Mouse (Mus musculus) gastrocnemius, adult 2 months (tissue): ENCODE measurements around the gene Edn3. TPM values are rescaled to one million over a fixed set of nuclear protein-coding genes. Genes with fewer than 3 reads are reported as not detected.
A peak's percentile ranks its signal among the peaks of the same experiment; 100 is the strongest.

Experiments
- DNase-seq: peaks from one replicate; pipeline ENCODE4 v3.0.0; 2022
- H3K27ac ChIP-seq: fragments of 200-600 bp; 2 replicates; pipeline ENCODE4 v1.8.1; 2022; ENCODE audit warnings: mild to moderate bottlenecking
- H3K4me3 ChIP-seq: fragments of 200-600 bp; 2 replicates; pipeline ENCODE4 v1.8.1; 2022; ENCODE audit warnings: mild to moderate bottlenecking, moderate library complexity
- CTCF ChIP-seq: fragments of 200-600 bp; IDR thresholded peaks from 2 replicates; pipeline ENCODE4 v1.8.1; 2022; ENCODE audit warnings: antibody characterized with exemption, mild to moderate bottlenecking, moderate library complexity
- intact Hi-C: fragments of 180-260 bp; cut with DNase I; formaldehyde crosslinking; loops from one replicate; pipeline ENCODE4 v1.15.1; 2025
- long read RNA-seq, 2 experiments: library from polyadenylated mRNA; stranded (forward); transcript quantifications; one replicate each; pipeline ENCODE4 v2.0.0; 2021
- total RNA-seq, 2 experiments: library from RNA; stranded (reverse); gene quantifications; 2 replicates each; pipeline ENCODE4 v1.2.3; 2021

Edn3 gene
- total RNA-seq: under 1 TPM; 0.23 to 0.42 TPM
- long read RNA-seq, experiment 1, partial matches to known transcripts: 0 of 1 reads
- long read RNA-seq, experiment 1, other reads (novel, unspliced or antisense): 0 of 1 reads
- long read RNA-seq, experiment 2: 0 reads

- intact Hi-C loops: no loop called here
- H3K4me3 ChIP-seq: peak within 1 kb of the TSS; percentile 67
- DNase-seq: peak; percentile 22
- TF ChIP-seq CTCF: no peak
- H3K27ac ChIP-seq: no peak within 1 kb of the TSS
Measured at GRCm38 (mm10) chr2:174760479-174761121, at the start of gene Edn3. Gene Edn3 (plus strand): TSS chr2:174760619.

GRCm38 (mm10) chr2:174712043-174712442 lies 48.4 kb upstream of the Edn3 start:
- Histone ChIP-seq H3K27ac (no peak overlapping the region), H3K4me3 (no peak overlapping the region)
- no peak for TF ChIP-seq CTCF
- intact Hi-C loops: no loop called here
- no peak for DNase-seq

- intact Hi-C loops: no loop called here
- TF ChIP-seq CTCF: no peak
- H3K4me3 ChIP-seq: no peak overlapping the region
- DNase-seq: no peak
- no peak overlapping the region for H3K27ac ChIP-seq
Measured at GRCm38 (mm10) chr2:174715938-174716337, 44.5 kb upstream of the Edn3 start.

DNA sequence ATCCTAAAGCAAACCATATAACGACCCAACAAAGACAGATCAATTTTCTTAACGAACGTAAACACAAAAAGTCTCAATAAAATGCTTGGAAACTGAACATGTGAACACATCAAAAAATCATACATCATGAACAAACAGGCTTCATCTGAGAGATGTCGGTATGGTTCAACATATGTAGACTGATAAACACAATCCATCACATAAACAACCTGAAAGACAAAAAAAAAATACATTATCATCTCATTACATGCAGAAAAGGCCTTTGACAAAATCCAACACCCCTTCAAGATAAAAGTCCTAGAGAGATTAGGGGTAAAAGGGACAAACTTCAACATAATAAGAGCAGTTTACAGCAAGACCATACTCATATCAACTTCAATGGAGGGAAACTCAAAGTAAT lies 42.6 kb upstream of the Edn3 start:
- intact Hi-C loops: no loop called here
- TF ChIP-seq CTCF: no peak
- DNase-seq: no peak
- no peak overlapping the region for H3K27ac ChIP-seq
- H3K4me3 ChIP-seq: no peak overlapping the region

DNA sequence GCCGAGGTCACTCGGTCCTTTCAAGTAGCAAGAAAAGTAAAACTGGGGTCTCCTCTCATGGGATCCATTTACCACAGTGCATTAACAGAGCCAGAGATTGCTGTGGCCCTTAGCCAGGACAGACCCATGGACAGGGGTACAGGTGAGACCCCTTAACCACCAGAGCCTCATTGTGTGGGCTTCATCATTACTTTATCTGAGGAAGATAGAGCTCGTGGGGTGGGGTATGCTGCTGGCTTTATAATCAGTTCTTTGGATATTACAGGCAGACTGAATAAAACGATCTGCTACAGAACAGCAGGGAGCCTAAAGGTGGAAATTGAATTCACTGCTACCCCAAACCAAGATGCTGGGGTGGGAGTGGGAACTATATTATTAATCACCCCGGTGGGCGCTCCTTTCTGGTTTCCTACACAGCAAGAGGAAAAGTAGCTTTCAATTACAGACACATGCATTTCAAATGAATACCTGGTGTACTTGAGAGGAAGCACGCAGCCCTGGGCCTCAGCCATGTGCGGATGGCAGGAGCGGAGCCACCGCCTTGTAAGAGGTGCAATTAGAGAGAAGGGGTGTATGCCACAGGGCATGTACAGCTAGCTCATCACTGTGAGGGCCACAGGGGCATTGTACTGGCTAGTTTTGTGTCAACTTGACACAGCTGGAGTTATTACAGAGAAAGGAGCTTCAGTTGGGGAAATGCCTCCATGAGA lies 33.1 kb upstream of the Edn3 start:
- intact Hi-C loops: no loop called here
- TF ChIP-seq CTCF: no peak
- no peak for DNase-seq
- H3K27ac ChIP-seq: no peak overlapping the region
- no peak overlapping the region for H3K4me3 ChIP-seq

- Histone ChIP-seq H3K4me3 (no peak overlapping the region), H3K27ac (no peak overlapping the region)
- no peak for TF ChIP-seq CTCF
- intact Hi-C loops: no loop called here
- DNase-seq: no peak
Measured at GRCm38 (mm10) chr2:174731939-174732338, 28.5 kb upstream of the Edn3 start.

- intact Hi-C loops: no loop called here
- no peak for TF ChIP-seq CTCF
- no peak for DNase-seq
- no peak overlapping the region for H3K27ac ChIP-seq
- no peak overlapping the region for H3K4me3 ChIP-seq
Measured at GRCm38 (mm10) chr2:174735270-174735669, 25.1 kb upstream of the Edn3 start.

DNA sequence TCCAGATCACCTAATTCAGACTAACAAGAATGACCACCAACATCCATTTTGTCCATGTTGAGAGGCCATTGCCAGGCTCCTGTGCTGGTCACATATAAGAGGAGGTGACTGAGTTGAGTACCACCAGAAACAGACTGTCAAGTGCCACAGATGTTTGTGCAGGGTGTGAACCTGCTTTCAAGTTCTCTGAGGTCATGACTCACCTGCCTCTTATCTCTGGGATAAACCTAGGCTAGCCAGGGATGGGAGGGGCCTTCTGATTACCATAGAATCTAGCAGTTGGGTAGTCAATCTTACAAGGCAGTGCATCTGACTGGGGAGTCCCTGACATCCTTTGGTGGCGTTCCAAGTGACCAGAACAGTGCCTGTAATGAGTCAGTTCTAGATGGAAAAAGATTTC lies 13.2 kb upstream of the Edn3 start:
- H3K4me3 ChIP-seq: no peak overlapping the region
- DNase-seq: no peak
- intact Hi-C loops: no loop called here
- TF ChIP-seq CTCF: no peak
- H3K27ac ChIP-seq: no peak overlapping the region

DNA sequence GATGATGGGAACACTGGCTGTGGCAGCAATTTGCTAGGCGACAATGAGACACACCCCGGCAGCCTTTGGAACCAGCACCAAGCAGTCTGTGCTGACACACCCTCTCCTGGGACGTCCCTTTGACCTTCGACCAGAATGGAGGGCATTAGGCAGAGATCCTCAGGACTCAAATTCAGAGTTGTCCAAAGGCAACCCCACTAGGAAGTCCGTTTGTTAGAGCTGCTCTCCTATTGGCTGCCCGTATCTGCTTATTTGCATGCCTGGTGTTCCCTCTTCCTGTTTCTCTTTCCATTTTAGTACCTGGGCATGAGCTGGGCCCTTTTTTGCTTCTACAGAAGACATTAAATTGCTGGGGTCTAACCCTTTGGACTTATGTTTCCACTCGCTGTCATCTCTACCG lies 12.0 kb upstream of the Edn3 start:
- intact Hi-C loops: no loop called here
- no peak for TF ChIP-seq CTCF
- DNase-seq: no peak

DNA sequence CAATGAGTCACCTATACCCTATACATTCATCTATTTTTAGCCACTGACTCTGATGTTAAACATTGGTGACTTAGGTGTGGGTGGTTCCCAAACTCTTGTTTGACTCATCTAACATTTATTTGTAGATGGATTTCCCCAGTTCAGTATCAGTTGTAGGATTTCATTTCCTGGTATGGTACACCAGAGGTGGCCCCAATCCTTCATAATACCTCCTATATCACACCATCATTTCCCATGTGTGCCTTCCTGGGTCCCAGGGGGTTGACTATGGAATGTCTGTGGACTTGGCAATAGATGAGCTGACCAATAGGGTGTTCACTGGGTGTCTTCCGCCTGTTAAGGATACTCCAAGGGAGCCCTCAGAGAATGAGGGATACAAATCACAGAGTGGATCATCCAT lies 7.2 kb upstream of the Edn3 start:
- Histone ChIP-seq H3K27ac (no peak overlapping the region), H3K4me3 (no peak overlapping the region)
- TF ChIP-seq CTCF: no peak
- DNase-seq: no peak
- intact Hi-C loops: no loop called here

More for the DNA sequence above, 12.0 kb upstream of the Edn3 start:
- no peak overlapping the region for H3K27ac ChIP-seq
- no peak overlapping the region for H3K4me3 ChIP-seq

DNA sequence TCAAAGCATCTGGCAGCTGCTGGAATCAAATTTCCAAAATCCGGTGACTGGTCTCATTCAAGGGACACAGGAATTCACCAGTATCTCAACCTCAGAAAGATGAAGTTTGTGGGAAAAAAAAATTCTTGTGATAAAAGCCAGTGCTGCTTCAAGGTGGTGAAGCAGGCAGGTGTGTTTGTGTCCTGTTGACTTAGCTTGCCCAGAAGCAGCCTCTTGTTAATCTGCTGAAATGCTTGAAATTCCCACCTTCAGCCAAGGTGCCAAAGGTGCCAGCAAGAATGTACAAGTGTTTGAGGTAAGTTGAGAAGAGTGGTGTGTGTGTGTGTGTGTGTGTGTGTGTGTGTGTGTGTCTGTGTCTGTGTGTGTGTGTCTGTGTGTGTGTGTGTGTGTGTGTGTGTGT lies 6.2 kb upstream of the Edn3 start:
- H3K27ac ChIP-seq: no peak overlapping the region
- no peak for TF ChIP-seq CTCF
- H3K4me3 ChIP-seq: no peak overlapping the region
- DNase-seq: no peak
- intact Hi-C loops: no loop called here

- no peak overlapping the region for H3K27ac ChIP-seq
- no peak overlapping the region for H3K4me3 ChIP-seq
- TF ChIP-seq CTCF: no peak
- intact Hi-C loops: no loop called here
- no peak for DNase-seq
Measured at GRCm38 (mm10) chr2:174759189-174759588, 1.2 kb upstream of the Edn3 start.

DNA sequence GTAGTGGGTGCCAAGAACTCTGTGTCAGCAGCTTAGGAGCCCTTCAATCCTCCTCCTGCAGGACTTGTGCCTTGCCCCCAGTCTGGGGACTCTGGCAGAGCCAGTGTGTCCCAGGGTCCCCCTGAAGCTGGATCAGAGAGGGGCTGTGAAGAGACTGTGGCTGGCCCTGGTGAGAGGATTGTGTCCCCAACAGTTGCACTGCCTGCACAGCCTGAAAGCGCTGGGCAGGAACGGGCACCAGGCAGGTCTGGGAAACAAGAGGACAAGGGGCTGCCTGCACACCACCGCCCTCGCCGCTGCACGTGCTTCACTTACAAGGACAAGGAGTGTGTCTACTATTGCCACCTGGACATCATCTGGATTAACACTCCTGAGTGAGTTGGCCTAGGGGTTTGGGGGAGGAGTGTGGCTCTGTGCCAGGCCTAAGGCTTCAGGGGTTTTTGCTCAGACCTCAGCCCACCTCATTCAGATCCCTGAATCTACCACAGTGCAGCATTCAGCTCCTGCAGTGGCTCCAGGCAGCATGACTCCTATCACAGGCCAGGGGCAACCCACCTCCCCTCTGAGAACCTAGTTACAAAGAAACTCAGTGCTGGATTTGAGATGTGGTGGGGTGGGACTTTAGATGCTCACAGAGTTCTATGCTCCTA lies 1.2 kb downstream of the Edn3 start:
- no peak for DNase-seq

More for the DNA sequence above, 1.2 kb downstream of the Edn3 start:
- Histone ChIP-seq H3K4me3 (peak overlapping the region; percentile 67), H3K27ac (no peak overlapping the region)
- no peak for TF ChIP-seq CTCF
- intact Hi-C loops: no loop called here
